15 mouse cellular contexts compared by ENCODE assay signal in genomic region chr1:126517427-126517826, GRCm38 (mm10).
"Had no signal": no experiment of that assay in that cellular context is flagged by ENCODE, and none has a peak within 500 bp of the region (broad histone marks: within the 10 kb centered on the region; RNA-seq: fewer than 3 reads in every experiment).

No protein-coding gene starts in this region.

- H3K9ac ChIP-seq: neural tube, embryonic 13.5 days; neural tube, embryonic 15.5 days; stomach, embryonic 15.5 days had no signal

- H3K27ac ChIP-seq: neural tube, embryonic 13.5 days; neural tube, embryonic 15.5 days; stomach, embryonic 15.5 days; stomach, postnatal 0 days had no signal

- H3K4me1 ChIP-seq: neural tube, embryonic 13.5 days; stomach, embryonic 15.5 days had no signal

- DNase-seq: right cerebral cortex, adult 18-20 months; right cerebral cortex, postnatal 14 days; right cerebral cortex, postnatal 25 days; right cerebral cortex, postnatal 4 days; spleen, adult 18-20 months; thymus, adult 18-20 months; thymus, adult 2 months; thymus, postnatal 14 days; thymus, postnatal 25 days; thymus, postnatal 36 days; thymus, postnatal 4 days had no signal

- H3K4me3 ChIP-seq: neural tube, embryonic 13.5 days; neural tube, embryonic 15.5 days; stomach, embryonic 15.5 days had no signal

- H3K27me3 ChIP-seq: neural tube, embryonic 13.5 days; neural tube, embryonic 15.5 days; stomach, embryonic 15.5 days had no signal

- H3K9me3 ChIP-seq: neural tube, embryonic 13.5 days; neural tube, embryonic 15.5 days; stomach, embryonic 15.5 days had no signal

- H3K36me3 ChIP-seq: neural tube, embryonic 13.5 days; neural tube, embryonic 15.5 days; stomach, embryonic 15.5 days had no signal
